ENCODE assay signal across 9 mouse cellular contexts in genomic region chr1:152520798-152521575, GRCm38 (mm10).
DNase-seq lines count a peak whose midpoint lies in the region; ATAC-seq and TF ChIP-seq lines count a peak whose summit lies in the region.
"Had no signal": no experiment of that assay in that cellular context is flagged by ENCODE, and none has a peak within 500 bp of the region (broad histone marks: within the 10 kb centered on the region; RNA-seq: fewer than 3 reads in every experiment).

No protein-coding gene starts in this region.

- TF ChIP-seq POLR2A in small intestine, adult 2 months (IDR thresholded peaks at IDR 0.05; ENCODE audit: low read depth, low read length), result no peak

- H3K27me3 ChIP-seq in kidney, embryonic 16.5 days (ENCODE audit: insufficient read depth, low read length), result no peaks in the 10 kb centered on the region
- no peaks in the 10 kb centered on the region for H3K27me3 ChIP-seq in lung, embryonic 14.5 days (ENCODE audit: insufficient read depth, low read length)
- H3K27me3 ChIP-seq in small intestine, adult 2 months (ENCODE audit: control insufficient read depth, insufficient read depth, low read length), result no peaks in the 10 kb centered on the region
- H3K27me3 ChIP-seq: hindbrain, embryonic 15.5 days had no signal

- no peaks in the 10 kb centered on the region for H3K9me3 ChIP-seq in kidney, embryonic 16.5 days (ENCODE audit: low read length)
- no peaks in the 10 kb centered on the region for H3K9me3 ChIP-seq in lung, embryonic 14.5 days (ENCODE audit: low read depth, low read length)
- H3K9me3 ChIP-seq: hindbrain, embryonic 15.5 days had no signal

- no peak overlapping the region for H3K4me2 ChIP-seq in kidney, embryonic 16.5 days (replicated peaks; ENCODE audit: low read depth, low read length)
- no peak overlapping the region for H3K4me2 ChIP-seq in lung, embryonic 14.5 days
- H3K4me2 ChIP-seq: hindbrain, embryonic 15.5 days had no signal

- no peaks in the 10 kb centered on the region for H3K4me1 ChIP-seq in kidney, embryonic 16.5 days (ENCODE audit: insufficient read depth, low read length)
- no peaks in the 10 kb centered on the region for H3K4me1 ChIP-seq in lung, embryonic 14.5 days (ENCODE audit: insufficient read depth)
- no peaks in the 10 kb centered on the region; the same call in 1 of the 2 replicates for H3K4me1 ChIP-seq in small intestine, adult 2 months (ENCODE audit: control insufficient read depth, insufficient read depth, insufficient read length, low read length)

- peak; percentile 15 for DNase-seq in cerebellum, adult 11 months
- no peak for DNase-seq in cerebellum, adult 11-12 months
- peak; percentile 36 for DNase-seq in 416B (ENCODE audit: low read depth)
- DNase-seq in brain, adult 2 months (ENCODE audit: low read depth, low spot score), result peak; percentile 66
- DNase-seq in forelimb bud, embryonic 11.5 days (ENCODE audit: low read depth, low spot score), result peak; percentile 40
- peak; percentile 82 for DNase-seq in lung, embryonic 14.5 days

- peaks cover 49% of the 10 kb centered on the region for H3K36me3 ChIP-seq in kidney, embryonic 16.5 days (ENCODE audit: insufficient read depth, low read length)
- peaks cover 63% of the 10 kb centered on the region for H3K36me3 ChIP-seq in lung, embryonic 14.5 days (ENCODE audit: insufficient read depth)
- no peaks in the 10 kb centered on the region for H3K36me3 ChIP-seq in small intestine, adult 2 months (ENCODE audit: control insufficient read depth, insufficient read depth, low read length)

- 82% methylated on average over 16 of the region's 16 CpGs for WGBS in kidney, embryonic 16.5 days
- 69% methylated on average over 16 of the region's 16 CpGs for WGBS in lung, embryonic 14.5 days
- WGBS in small intestine, adult 2 months, result 81% methylated on average over 16 of the region's 16 CpGs

- peak; percentile 83 for TF ChIP-seq CTCF in lung, embryonic 14.5 days (IDR thresholded peaks at IDR 0.05; ENCODE audit: low read depth)
- peak; percentile 54; the same call in 1 of the 2 replicates for TF ChIP-seq CTCF in small intestine, adult 2 months (IDR thresholded peaks at IDR 0.05; ENCODE audit: extremely low read depth, insufficient read length, insufficient replicate concordance, low read depth, low read length)

- no peak overlapping the region for H3K27ac ChIP-seq in kidney, embryonic 16.5 days (ENCODE audit: low read length)
- H3K27ac ChIP-seq in lung, embryonic 14.5 days (ENCODE audit: low read depth), result no peak overlapping the region
- H3K27ac ChIP-seq in small intestine, adult 2 months (ENCODE audit: insufficient read depth, low read depth, low read length), result no peak overlapping the region
- H3K27ac ChIP-seq: hindbrain, embryonic 15.5 days had no signal

- H3K9ac ChIP-seq in kidney, embryonic 16.5 days (replicated peaks; ENCODE audit: low read length), result no peak overlapping the region
- H3K9ac ChIP-seq in lung, embryonic 14.5 days, result no peak overlapping the region
- H3K9ac ChIP-seq: hindbrain, embryonic 15.5 days had no signal

- 0 out of 2 replicates have a peak, but pooled peaks have one; percentile 13 for ATAC-seq in kidney, embryonic 16.5 days (ENCODE audit: low FRiP score, low TSS enrichment)
- ATAC-seq in lung, embryonic 14.5 days (ENCODE audit: insufficient read depth), result no peak

- no peak overlapping the region for H3K4me3 ChIP-seq in kidney, embryonic 16.5 days (ENCODE audit: low read length)
- no peak overlapping the region for H3K4me3 ChIP-seq in lung, embryonic 14.5 days (ENCODE audit: low read depth, low read length)
- H3K4me3 ChIP-seq in small intestine, adult 2 months (ENCODE audit: low read depth, low read length), result no peak overlapping the region
- H3K4me3 ChIP-seq: hindbrain, embryonic 15.5 days had no signal
